8 mouse cellular contexts compared by ENCODE assay signal in the genomic region with DNA sequence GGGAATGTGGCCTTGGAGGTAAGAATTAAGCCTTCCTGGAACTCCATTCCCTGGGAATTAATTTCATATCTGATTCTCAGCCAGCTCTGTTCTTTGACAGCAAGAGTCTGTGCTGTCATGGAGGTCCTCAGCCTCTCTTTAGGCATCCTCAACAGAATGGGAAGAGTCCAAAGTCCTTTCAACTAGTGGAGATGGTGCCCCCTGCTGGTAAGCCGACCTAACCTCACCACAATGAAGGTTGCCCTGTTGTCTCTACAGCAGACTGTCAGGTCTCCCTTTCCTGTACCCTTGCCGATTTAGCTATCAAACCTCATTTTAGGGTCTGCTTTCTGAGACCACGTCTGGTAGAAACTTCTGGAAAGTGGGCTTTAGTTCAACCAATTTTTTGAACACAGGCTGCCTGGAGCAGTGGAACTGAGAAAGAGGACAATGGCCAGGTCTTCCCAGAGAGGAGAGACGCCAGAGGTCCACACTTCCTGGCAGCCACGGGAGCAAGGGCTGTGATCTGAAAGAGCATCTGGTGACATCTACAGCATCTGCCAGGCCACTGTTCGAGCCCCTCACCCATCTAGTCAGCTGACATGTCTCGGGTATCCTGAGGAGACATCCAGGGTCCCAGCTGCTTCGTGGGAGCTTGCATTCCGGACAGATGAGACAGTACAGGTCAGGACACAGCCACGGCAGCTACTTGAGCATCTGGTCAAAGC. TPM values are rescaled to one million over a fixed set of nuclear protein-coding genes. Genes with fewer than 3 reads are reported as not detected.
DNase-seq lines count a peak whose midpoint lies in the region; ATAC-seq and TF ChIP-seq lines count a peak whose summit lies in the region.

No protein-coding gene starts in this region.

- H3K27me3 ChIP-seq in limb, embryonic 12.5 days: peaks cover 4% of the 10 kb centered on the region; the same call in 1 of the 2 replicates

- H3K9ac ChIP-seq in limb, embryonic 12.5 days (replicated peaks): 0 out of 2 replicates have a peak overlapping the region, but pooled peaks have one; percentile 12

- no peaks in the 10 kb centered on the region for H3K4me1 ChIP-seq in cortical plate, adult 2 months (ENCODE audit: control insufficient read depth, insufficient read depth, low read length)
- no peaks in the 10 kb centered on the region for H3K4me1 ChIP-seq in limb, embryonic 12.5 days (replicated peaks)

- H3K36me3 ChIP-seq in limb, embryonic 12.5 days: no peaks in the 10 kb centered on the region

- H3K9me3 ChIP-seq in limb, embryonic 12.5 days: 0 out of 2 replicates have a peak, but pooled peaks cover 3% of the 10 kb centered on the region

- no peak overlapping the region for H3K4me2 ChIP-seq in limb, embryonic 12.5 days

- TF ChIP-seq POLR2A in cortical plate, adult 2 months (IDR thresholded peaks at IDR 0.05; ENCODE audit: extremely low read depth, insufficient read depth, low read length): no peak

- no peak overlapping the region for H3K4me3 ChIP-seq in cortical plate, adult 2 months (ENCODE audit: insufficient read depth, low read length)
- H3K4me3 ChIP-seq in limb, embryonic 12.5 days (replicated peaks): no peak overlapping the region

- peak; percentile 72 for DNase-seq in 3134 (ENCODE audit: extremely low read depth, insufficient read length, low spot score)
- peak; percentile 89 for DNase-seq in adipocyte (ENCODE audit: low spot score)
- peak; percentile 81 to 96 for DNase-seq in heart, adult 18-20 months
- DNase-seq in kidney, adult 8-10 months: peak; percentile 69 to 87
- DNase-seq in monocyte, adult 2 months (ENCODE audit: low read depth in 1 of 2, low spot score in 2 of 2): peak; percentile 31 to 43
- peak; percentile 78 to 93 for DNase-seq in spleen, postnatal 4 days (ENCODE audit: low spot score in 2 of 2)

- peak; percentile 57; the same call in 1 of the 2 replicates for ATAC-seq in limb, embryonic 12.5 days (ENCODE audit: insufficient number of reproducible peaks, insufficient read depth, low FRiP score, low TSS enrichment, low read depth)

- 37% methylated on average over 10 of the region's 10 CpGs for WGBS in limb, embryonic 12.5 days

- peak; percentile 95 for TF ChIP-seq CTCF in cortical plate, adult 2 months (IDR thresholded peaks at IDR 0.05; ENCODE audit: extremely low read depth, insufficient read depth, low read length)

- H3K27ac ChIP-seq in cortical plate, adult 2 months (ENCODE audit: insufficient read depth, low read length): no peak overlapping the region
- no peak overlapping the region for H3K27ac ChIP-seq in limb, embryonic 12.5 days

RNA-seq across cellular contexts. Expression of gene Traf3ip1, which starts 11.0 kb away (rescaled TPM):
- 18.2 and 20.0 TPM in 2 replicates for polyA plus RNA-seq in cortical plate, adult 2 months (2012; rRNA removed)
- 1 to 10 TPM; 6.0 to 6.5 TPM for total RNA-seq in heart, adult 18-20 months (2021)
- polyA plus RNA-seq in limb, embryonic 12.5 days (2016; fragmentation: Nextera tagmentation; extraction: Ambion mirVana): 11.8 and 12.2 TPM in 2 replicates

RNA-seq across cellular contexts. Expression of gene Per2, which starts 24.3 kb away (rescaled TPM):
- 21.6 and 24.3 TPM in 2 replicates for polyA plus RNA-seq in cortical plate, adult 2 months (2012; rRNA removed)
- 1 to 10 TPM; 4.7 to 5.6 TPM for total RNA-seq in heart, adult 18-20 months (2021)
- polyA plus RNA-seq in limb, embryonic 12.5 days (2016; fragmentation: Nextera tagmentation; extraction: Ambion mirVana): 1.9 and 2.1 TPM in 2 replicates

RNA-seq across cellular contexts. Expression of gene Asb1, which starts 56.9 kb away (rescaled TPM):
- 20.7 and 22.2 TPM in 2 replicates for polyA plus RNA-seq in cortical plate, adult 2 months (2012; rRNA removed)
- 10 to 100 TPM; 22.4 to 26.0 TPM for total RNA-seq in heart, adult 18-20 months (2021)
- polyA plus RNA-seq in limb, embryonic 12.5 days (2016; fragmentation: Nextera tagmentation; extraction: Ambion mirVana): 6.6 and 9.3 TPM in 2 replicates

Comparison
In these comparisons a context has a peak if more than half of its experiments do, and no peak if none do; other contexts are left out.
1. DNase-seq: peak in every context shown above with its lines; median percentile 89 in adipocyte; 88 in heart, adult 18-20 months; 86 in spleen, postnatal 4 days; 78 in kidney, adult 8-10 months; 72 in 3134; 37 in monocyte, adult 2 months.